Mouse (Mus musculus) layer of hippocampus, postnatal 25 days (tissue): ENCODE measurements around the gene Atxn7l2. TPM values are rescaled to one million over a fixed set of nuclear protein-coding genes. Genes with fewer than 3 reads are reported as not detected.
A peak's percentile ranks its signal among the peaks of the same experiment; 100 is the strongest.
"Not testable (repeated sequence)": the region's sequence is repeated elsewhere in the genome, so short reads cannot be mapped to it uniquely, and the experiment has no call there.

ENCODE experiments used
- DNase-seq, 2 experiments: peaks; one replicate each; pipeline ENCODE4 v3.0.0; 2022; ENCODE audit warnings: mixed read lengths in 2 of 2, low spot score in 1 of 2; ENCODE audit errors: extremely low spot score in 1 of 2
- total RNA-seq, 2 experiments: library from RNA; stranded (reverse); gene quantifications; 2 replicates each; pipeline ENCODE4 v1.2.3; 2021

Atxn7l2 gene
- 10 to 100 TPM; 19.5 to 31.1 TPM for total RNA-seq

DNA sequence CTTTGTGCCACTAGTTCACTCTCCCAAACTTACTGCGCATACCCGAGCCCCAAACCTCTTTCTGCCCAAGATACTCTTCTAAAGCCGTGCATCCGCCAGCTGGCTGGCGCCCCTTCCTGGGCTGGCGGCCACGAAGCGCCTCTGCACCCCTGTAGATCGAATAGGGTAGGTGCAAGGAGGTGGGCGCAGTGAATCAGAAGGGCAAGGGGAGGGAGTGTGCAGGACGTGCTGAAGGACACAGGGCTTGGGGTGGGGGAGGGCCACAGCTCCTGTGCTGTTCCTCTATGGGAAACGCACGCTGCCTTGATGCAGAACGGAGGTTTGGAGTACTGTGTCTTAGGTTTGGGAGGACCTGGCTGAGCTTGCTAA is at the start of gene Atxn7l2:
Atxn7l2 (minus strand) TSS at position 164 of the 369 bp plus-strand sequence.
- no peak for DNase-seq

GRCm38 (mm10) chr3:108259319-108259718 is 48.6 kb upstream of the Atxn7l2 start:
- DNase-seq, result no peak

- no peak for DNase-seq
Observed at GRCm38 (mm10) chr3:108257831-108258500, 47.2 kb upstream of the Atxn7l2 start.

GRCm38 (mm10) chr3:108256719-108257637 is 46.2 kb upstream of the Atxn7l2 start, which contains the start of gene Psma5:
Gene Psma5, plus strand, starts transcription at chr3:108256926.
- peak; percentile 80 to 86 for DNase-seq

DNA sequence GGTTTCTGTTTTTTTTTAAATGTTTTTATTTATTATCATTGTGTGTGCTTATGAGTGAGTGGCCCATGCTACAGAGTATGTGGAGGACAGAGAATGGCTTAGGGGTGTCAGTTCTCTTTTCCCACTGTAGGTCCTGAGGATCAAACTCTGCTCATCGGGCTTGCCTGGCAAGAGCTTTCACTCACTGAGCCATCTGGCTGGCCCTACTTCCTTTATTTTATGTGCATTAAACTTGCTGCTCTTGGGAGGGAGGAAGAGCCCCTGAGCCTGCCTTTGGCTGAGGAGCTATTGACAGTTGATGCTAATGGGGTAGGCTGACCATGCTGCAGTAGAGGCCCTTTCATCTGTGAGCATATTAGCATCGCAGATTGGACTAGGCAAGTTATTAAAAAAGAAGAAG is 36.1 kb upstream of the Atxn7l2 start:
- DNase-seq, result no peak

GRCm38 (mm10) chr3:108241243-108241839 is 30.6 kb upstream of the Atxn7l2 start:
- no peak for DNase-seq

DNA sequence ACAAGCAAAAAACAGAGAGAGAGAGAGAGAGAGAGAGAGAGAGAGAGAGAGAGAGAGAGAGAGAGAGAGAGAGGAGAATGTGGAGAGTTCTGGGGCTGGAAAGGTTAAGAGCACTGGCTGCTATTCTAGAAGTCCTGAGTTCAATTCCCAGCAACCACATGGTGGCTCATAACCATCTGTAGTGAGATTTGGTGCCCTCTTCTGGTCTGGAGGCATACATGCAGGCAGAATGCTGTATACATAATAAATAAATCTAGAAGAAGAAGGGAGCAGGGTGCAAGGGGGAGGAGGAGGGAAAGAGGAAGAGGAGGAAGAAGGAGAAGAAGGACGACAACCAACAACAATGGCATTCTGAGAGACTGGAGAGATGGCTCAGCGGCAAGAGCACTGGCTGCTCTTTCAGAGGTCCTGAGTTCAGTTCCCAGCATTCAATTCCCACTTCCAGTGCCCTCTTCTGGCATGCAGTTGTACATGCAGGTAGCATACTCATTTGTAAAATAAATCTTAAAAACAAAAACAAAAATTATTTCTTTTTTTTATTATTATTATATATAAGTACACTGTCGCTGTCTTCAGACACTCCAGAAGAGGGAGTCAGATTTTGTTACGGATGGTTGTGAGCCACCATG is 26.9 kb upstream of the Atxn7l2 start:
- DNase-seq, result not testable (repeated sequence)

DNA sequence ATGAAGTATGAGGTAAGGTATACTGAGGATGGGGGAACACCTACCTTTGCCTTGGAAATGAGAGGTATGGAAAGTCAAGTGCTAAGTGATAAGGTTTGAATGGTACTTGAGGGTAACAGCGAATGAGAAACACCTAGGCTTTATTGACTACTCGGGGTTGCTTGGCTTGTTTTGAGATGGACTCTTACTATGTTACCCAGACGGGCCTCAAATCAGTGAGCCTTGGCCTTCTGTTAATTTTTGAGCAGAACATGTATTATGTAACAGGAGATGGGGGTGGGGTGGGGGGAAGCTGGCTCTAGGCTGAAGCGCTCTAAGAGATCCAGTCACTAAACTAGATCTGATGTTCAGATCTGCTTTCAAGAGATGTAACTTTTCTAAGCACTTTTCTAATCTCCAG is 20.9 kb upstream of the Atxn7l2 start:
- DNase-seq, result no peak

GRCm38 (mm10) chr3:108227521-108227920 is 16.8 kb upstream of the Atxn7l2 start:
- DNase-seq, result no peak

- DNase-seq, result no peak
Observed at GRCm38 (mm10) chr3:108226558-108227350, 16.0 kb upstream of the Atxn7l2 start, which contains the start of gene Sypl2. Gene Sypl2, minus strand, starts transcription at chr3:108226648.

- no peak for DNase-seq
Observed at GRCm38 (mm10) chr3:108225711-108226557, 15.2 kb upstream of the Atxn7l2 start.

GRCm38 (mm10) chr3:108220661-108221060 is 9.9 kb upstream of the Atxn7l2 start:
- DNase-seq, result no peak

DNA sequence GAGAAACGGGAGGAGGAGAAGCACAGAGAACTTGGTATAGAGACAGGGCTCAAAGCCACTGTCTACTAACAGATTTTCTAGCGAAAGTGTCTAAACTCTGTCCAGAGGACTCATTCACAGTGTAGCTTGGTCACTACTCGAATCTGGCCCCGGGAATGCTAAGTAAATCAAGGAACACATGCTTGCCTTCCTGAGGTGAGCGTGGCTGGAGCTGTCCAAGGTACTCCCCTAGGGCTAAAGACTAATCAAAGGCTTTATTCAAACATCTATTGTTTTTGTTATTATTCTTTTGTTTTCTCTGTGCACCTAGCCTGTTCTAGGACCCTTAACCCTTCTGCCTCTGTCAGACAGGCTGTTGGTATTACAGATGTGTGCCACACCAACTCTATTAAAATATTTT is 4.0 kb upstream of the Atxn7l2 start:
- no peak for DNase-seq

- no peak for DNase-seq
Observed at GRCm38 (mm10) chr3:108212406-108212805, 1.7 kb upstream of the Atxn7l2 start.

DNA sequence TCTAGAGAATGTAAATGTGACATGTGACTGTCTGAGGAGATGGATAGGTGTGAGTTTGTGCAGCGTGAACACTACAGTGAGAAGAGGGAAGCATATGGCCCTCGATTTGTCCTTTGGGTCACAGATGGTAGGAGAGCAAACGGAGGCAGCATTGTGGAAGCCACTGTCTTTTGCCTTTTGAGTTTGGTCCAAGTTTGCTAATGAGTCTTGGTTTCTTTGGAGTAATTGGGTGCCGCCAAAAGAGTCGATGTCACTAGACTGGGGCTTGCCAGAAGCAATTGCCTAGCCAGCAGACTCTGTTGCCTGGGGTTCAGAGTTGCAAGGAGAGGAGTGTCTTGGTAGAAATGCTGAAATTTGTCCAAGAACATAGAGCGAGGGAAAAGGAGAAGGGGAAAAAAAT is 1.1 kb upstream of the Atxn7l2 start:
- no peak for DNase-seq

GRCm38 (mm10) chr3:108209946-108210770 is 576 bp downstream of the Atxn7l2 start:
- peak; percentile 86 to 88 for DNase-seq

DNA sequence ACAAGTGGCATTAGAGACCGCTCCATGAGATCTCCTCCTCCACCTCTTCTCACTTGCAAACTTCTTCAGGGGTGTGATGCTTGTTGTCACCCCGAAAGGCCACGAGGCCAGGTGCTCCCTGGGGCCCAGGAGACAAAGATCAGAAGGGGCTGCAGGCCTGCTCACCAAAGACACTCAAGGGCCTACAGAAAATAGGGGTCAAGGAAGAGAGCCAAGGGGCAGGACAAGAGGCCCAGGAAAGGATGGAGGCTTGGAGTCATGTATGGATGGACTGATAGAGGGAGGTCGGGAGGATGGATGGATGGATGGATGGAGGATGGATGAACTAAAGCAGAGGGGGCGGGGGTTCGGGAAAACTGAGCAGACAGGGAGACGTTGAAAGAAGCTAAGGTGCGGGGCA is 1.2 kb downstream of the Atxn7l2 start:
- no peak for DNase-seq

- no peak for DNase-seq
Observed at GRCm38 (mm10) chr3:108209001-108209400, 1.7 kb downstream of the Atxn7l2 start.
